Mouse (Mus musculus): Measurements from ENCODE around the gene Cep97.

DNA sequence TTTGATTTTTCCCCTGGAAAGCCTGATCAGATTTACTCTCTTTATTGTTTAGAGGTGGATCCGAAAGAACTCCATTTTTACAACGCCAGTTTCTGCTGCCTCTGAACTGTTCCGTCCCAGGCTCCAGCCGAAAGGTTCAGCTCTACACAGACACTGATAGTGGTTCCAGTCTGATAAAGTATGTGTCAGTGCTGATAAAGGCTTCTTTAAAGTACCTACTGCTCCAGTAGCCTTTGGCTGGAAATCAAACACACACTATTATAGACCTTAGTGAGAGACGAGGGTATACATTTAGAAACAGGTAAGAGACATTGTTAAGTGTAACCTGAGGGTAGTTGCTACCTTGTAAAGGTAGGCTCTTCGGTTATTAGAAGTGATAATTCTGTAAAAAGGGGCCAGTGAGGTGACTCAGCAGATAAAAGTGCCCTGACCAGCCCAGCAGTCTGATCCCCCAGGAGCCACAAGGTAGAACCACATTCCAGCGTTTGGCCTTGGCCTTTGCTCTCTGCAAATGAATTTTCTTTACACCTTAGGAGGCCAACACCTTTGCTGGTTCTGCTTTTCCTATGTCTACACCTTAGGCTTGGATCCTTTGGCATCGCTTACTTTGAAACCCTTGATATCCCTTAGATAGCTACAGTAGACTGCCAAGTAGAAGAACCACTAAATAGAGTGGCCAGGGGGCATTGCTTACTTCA, 41.1 kb downstream of the Cep97 start:
- no peak for TF ChIP-seq ZC3H11A (IDR thresholded peaks at IDR 0.05; ENCODE audit: low read depth, low read length)
- no peak for TF ChIP-seq POLR2A (IDR thresholded peaks at IDR 0.05; ENCODE audit: control insufficient read depth in 1 of 2, insufficient read depth in 1 of 2, low read depth in 1 of 2, low read length in 2 of 2, poor library complexity in 1 of 2)
- no peak for TF ChIP-seq ZNF384 (IDR thresholded peaks at IDR 0.05; ENCODE audit: low read depth, low read length)
- no peak for TF ChIP-seq MAX (IDR thresholded peaks at IDR 0.05; ENCODE audit: low read length)
- TF ChIP-seq CTCF (IDR thresholded peaks at IDR 0.05 in 2 of 3, conservative IDR thresholded peaks at IDR 0.05 in 1 of 3; ENCODE audit: control insufficient read depth in 1 of 3, insufficient read depth in 1 of 3, low read depth in 2 of 3, low read length in 3 of 3, poor library complexity in 1 of 3, severe bottlenecking in 1 of 3), result no peak
- TF ChIP-seq USF1 (IDR thresholded peaks at IDR 0.05; ENCODE audit: low read depth, low read length), result no peak
- TF ChIP-seq EP300 (IDR thresholded peaks at IDR 0.05; ENCODE audit: low read depth in 1 of 2, low read length in 2 of 2), result peak; percentile 28 to 48; a peak in 3 of 4 replicates
- TF ChIP-seq SIN3A (IDR thresholded peaks at IDR 0.05; ENCODE audit: low read length), result no peak; the same call in 1 of the 2 replicates
- TF ChIP-seq POLR2AphosphoS5 (IDR thresholded peaks at IDR 0.05; ENCODE audit: borderline replicate concordance, low read depth, low read length), result no peak
- TF ChIP-seq MYB (IDR thresholded peaks at IDR 0.05; ENCODE audit: low read depth, low read length), result no peak
- no peak for TF ChIP-seq MYC (IDR thresholded peaks at IDR 0.05; ENCODE audit: low read depth, low read length)
- TF ChIP-seq ELF1 (IDR thresholded peaks at IDR 0.05; ENCODE audit: low read depth, low read length), result no peak

All from MEL (cell line).